Mouse (Mus musculus) liver, postnatal 0 days (tissue): ENCODE results near the gene Kif14.

Experiments
- CTCF ChIP-seq: sonication (generic); IDR thresholded peaks from 2 replicates; pipeline ENCODE4 v1.5.1; 2016; ENCODE audit warnings: antibody characterized with exemption, low read depth
- EP300 ChIP-seq: IDR thresholded peaks from 2 replicates; pipeline ENCODE4 v1.6.1; 2016; ENCODE audit warnings: antibody characterized with exemption, low read depth, mild to moderate bottlenecking

DNA sequence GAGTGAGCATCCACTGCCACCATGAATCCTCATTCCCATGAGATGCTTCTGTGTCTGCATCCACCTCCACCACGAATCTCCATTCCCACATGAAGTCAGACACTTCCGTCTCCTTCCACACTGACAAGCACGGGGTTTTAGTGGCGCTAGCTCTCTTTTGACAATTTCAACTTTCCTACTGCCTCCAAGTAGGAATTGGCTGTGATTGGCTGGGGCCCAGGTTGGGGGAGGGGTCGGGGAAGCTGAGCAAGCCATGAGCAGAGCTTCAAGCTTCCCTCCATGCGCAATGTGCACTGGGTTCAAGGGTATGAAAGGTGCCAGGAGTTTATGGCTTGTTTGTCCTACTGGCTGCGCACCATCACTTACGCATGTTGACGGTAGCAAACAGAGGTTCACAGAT, 93.6 kb downstream of the Kif14 start:
- no peak for TF ChIP-seq CTCF
- no peak for TF ChIP-seq EP300
